Mouse (Mus musculus): Measurements from ENCODE around the gene Gdpd3. TPM values are rescaled to one million over a fixed set of nuclear protein-coding genes. Genes with fewer than 3 reads are reported as not detected.

Gene Gdpd3
- total RNA-seq, 4 experiments from 2014 or later: 1.4 to 3.3 (median 2.3) TPM

- DNase-seq (ENCODE audit: low spot score in 2 of 2): no peak
Observed at GRCm38 (mm10) chr7:126803181-126803580, 37.0 kb downstream of the Gdpd3 start.

DNA sequence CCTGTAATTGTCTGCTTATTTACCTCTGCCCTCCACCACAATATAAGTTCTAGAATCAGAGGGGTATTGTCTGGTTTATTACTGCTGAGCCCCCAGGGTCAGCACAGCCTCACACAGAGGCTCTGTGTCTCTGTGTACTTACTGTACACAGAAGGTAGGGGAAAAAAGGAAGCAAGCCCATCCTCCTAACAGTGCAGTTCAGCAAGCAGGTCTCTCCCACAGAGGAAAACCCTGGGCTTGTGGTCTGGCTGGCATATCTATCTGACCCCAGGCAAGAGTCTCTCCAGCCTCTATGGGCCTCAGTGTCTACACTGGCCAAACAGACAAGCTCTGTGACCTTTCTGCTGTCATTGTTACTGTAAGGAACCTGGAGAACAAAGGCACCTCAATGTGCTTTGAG is 37.6 kb downstream of the Gdpd3 start:
- DNase-seq (ENCODE audit: low spot score in 2 of 2): no peak

- DNase-seq (ENCODE audit: low spot score in 2 of 2): no peak
Observed at GRCm38 (mm10) chr7:126806956-126807355, 40.8 kb downstream of the Gdpd3 start.

- DNase-seq (ENCODE audit: low spot score in 2 of 2): no peak
Observed at GRCm38 (mm10) chr7:126807405-126807804, 41.3 kb downstream of the Gdpd3 start.

DNA sequence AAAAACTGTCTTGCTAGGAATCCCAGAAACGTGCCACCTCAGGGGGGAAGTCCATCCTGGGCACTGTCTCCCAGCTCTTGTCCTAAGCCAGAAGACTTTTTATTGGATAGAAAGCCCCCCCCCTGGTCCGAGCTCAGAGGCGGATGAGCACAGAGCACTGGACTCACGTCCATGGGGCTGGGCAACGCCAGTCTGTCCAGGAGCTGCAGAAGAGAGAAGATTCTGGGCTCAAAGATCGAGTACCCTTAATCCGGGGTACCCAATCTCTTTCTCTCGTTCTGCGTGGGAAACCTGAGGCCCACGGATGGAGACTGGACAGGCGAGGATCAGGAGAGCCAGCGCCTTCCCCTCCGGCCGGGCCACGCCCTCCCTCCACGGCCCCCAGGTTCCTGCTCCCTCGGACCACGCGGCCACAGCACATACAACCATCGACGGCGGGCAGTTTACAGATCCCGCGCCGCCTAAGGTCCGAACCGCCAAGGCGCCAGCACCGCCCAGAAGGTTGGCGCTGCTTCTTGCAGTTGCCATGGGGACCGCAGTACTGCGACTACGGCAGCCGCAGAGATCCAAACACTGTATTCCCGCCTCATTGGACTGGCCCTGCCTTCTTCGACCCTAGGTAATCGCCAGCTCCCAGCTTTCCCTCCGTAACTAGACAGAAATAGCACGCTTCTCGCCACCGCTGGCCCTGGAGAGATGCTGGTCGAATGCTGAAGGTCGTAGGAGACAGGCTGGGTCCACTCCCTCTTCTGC is 42.7 kb downstream of the Gdpd3 start:
- peak; percentile 84 to 85 for DNase-seq (ENCODE audit: low spot score in 2 of 2)

GRCm38 (mm10) chr7:126809723-126810369 is 43.7 kb downstream of the Gdpd3 start:
- no peak for DNase-seq (ENCODE audit: low spot score in 2 of 2)

GRCm38 (mm10) chr7:126815726-126816222 is 49.6 kb downstream of the Gdpd3 start:
- DNase-seq (ENCODE audit: low spot score in 2 of 2): no peak

DNA sequence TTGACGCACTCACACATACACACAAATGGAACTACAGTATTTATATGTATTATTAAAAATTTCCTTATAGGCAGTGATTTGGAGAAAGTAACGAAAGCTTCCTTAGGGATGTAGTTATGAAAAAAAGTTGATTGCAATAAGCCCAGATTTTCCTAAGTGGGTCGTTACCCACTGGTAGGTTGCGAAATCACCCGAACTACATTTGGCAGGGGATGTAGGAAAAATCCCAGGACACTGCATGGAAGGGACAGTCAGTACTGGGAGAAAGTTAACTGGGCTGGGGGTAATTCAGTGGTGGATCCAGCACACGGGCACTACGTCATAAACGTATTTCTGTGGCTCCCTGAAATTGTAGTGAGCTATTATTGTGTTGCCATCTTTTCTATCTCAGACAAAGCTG is 50.4 kb downstream of the Gdpd3 start:
- DNase-seq (ENCODE audit: low spot score in 2 of 2): no peak

DNA sequence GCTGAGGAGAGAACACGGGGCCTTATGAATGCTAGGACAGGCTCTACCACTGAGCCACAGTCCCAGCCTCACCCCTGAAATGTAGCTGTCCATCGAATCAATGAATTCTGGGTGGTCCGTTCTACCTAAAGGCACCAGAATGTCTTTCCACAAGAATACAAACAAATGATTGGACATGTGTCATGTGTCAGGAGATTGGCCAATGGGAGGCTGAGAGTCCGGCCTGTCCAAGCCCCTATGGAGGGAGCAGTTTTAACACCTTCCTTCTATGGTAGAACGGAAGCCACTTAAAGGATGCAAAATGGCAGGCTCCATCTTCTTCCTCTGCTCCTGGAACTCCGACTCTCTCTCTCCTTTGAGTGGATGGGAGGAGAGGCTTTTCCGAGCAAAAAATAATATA is 51.5 kb downstream of the Gdpd3 start:
- DNase-seq (ENCODE audit: low spot score in 2 of 2): no peak

GRCm38 (mm10) chr7:126818818-126819217 is 52.7 kb downstream of the Gdpd3 start:
- DNase-seq (ENCODE audit: low spot score in 2 of 2): no peak

DNA sequence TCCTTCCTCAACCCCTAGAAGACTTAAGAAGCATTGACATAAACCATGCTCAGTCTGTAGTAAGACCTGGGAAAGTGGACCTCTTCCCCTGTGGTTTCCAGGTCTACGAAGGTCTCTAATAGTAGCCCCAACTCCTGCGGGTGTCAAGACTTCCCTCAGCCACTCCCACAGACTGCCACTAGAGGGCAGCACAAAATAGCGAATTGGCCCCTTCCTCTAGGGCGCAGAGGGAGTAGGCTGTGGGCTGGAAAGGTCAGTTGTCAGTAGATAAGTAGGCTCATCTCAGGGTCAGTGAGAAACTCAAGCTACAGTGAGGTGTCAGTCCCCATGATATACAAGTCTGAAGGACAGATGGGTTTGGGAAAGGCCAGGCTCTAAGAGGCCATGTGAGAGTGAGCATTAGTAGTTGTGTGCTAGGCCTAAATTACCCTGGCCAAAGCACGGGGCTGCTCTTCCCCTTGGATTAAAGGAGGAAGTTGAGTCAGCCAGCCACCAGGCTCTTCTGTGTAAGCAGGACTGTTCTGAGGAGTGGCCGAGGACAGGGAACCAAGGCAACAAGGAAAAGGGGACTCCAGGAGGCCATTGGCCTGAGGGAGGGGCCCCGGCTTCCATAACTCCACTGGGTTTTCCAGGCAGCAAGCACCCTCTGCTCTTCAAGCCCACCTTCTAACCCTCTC is 55.8 kb downstream of the Gdpd3 start:
- DNase-seq (ENCODE audit: low spot score in 2 of 2): peak in 1 of 2 experiments; percentile 83

GRCm38 (mm10) chr7:126822741-126823140 is 56.6 kb downstream of the Gdpd3 start:
- DNase-seq (ENCODE audit: low spot score in 2 of 2): no peak

DNA sequence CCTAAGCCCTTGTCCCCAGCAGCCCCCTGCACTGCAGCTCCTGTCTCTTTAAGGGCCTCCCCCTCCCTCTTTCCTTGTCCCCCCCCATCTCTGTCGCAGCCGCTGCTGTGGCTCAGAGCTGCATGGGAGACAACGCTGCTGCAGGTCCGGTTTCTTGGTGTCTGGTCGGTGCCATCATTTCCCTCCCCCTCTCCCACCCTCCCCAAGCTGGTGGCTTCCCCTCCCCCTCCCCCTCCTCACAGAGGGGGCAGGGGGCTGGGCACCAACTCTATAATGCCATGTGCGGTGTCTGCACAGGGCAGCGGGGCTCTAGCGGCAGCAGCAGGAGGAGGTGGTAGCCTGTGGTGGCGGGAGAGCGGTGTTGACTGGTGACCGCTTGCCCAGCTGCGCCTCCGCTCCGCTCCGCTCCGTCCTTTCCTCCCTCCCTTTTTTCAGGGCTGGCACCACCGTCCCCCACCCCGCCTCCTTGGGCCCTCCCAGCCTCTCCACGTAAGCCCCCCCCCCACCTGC is 57.1 kb downstream of the Gdpd3 start:
- DNase-seq (ENCODE audit: low spot score in 2 of 2): no peak

DNA sequence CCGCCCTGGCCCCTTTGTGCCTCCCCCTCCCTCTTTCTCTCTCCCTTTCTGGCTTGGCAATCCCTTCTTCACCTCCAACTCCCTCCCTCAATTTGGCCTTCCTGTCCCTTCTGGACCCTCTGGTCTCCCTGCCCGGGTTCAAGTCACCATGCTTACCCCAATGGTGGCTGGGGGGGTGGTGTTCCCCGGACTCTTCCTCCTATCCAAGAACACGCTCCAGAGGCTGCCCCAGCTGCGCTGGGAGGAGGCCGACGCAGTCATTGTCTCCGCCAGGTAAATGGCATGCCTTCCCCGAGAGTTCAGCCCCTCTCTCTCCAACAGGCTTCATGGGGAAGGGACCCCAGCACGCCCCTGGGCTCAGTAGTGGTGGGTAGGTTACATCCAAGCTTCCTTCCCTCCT is 57.8 kb downstream of the Gdpd3 start:
- no peak for DNase-seq (ENCODE audit: low spot score in 2 of 2)

Other genes starting within 250 kb of the Gdpd3 start
- gene Eif3c, start 199.9 kb upstream of the Gdpd3 start, total RNA-seq (2022): 100 to 1,000 TPM; 173 to 189 (median 180) TPM
- 1 to 10 TPM in 2 of 4 experiments, under 1 TPM in 2; 0.63 to 1.4 (median 1.0) TPM for gene Apobr, start 181.4 kb upstream of the Gdpd3 start, total RNA-seq (2022)
- 10 to 100 TPM; 28.5 to 49.0 (median 38.7) TPM for gene Cln3, start 180.5 kb upstream of the Gdpd3 start, total RNA-seq (2022)
- not detected for gene Il27, start 171.4 kb upstream of the Gdpd3 start, total RNA-seq (2022)
- gene Nupr1, start 135.5 kb upstream of the Gdpd3 start, total RNA-seq (2022): 10 to 100 TPM; 15.3 to 22.6 (median 17.7) TPM
- gene Sgf29, start 117.0 kb upstream of the Gdpd3 start, total RNA-seq (2022): 10 to 100 TPM; 28.4 to 39.0 (median 33.6) TPM
- gene Sult1a1, start 89.9 kb upstream of the Gdpd3 start, total RNA-seq (2022): 1 to 10 TPM; 6.3 to 9.0 (median 7.9) TPM
- 10 to 100 TPM; 82.1 to 97.0 (median 90.2) TPM for gene Bola2, start 70.9 kb upstream of the Gdpd3 start, total RNA-seq (2022)
- 10 to 100 TPM; 17.1 to 23.0 (median 19.6) TPM for gene Slx1b, start 70.5 kb upstream of the Gdpd3 start, total RNA-seq (2022)
- gene Coro1a, start 58.5 kb upstream of the Gdpd3 start, total RNA-seq (2022): 100 to 1,000 TPM; 132 to 162 (median 149) TPM
- 100 to 1,000 TPM; 183 to 207 (median 190) TPM for gene Mapk3, start 6.7 kb upstream of the Gdpd3 start, total RNA-seq (2022)
- gene Ypel3, start 10.6 kb downstream of the Gdpd3 start, total RNA-seq (2022): 100 to 1,000 TPM; 256 to 289 (median 278) TPM
- under 1 TPM; 0.63 to 1.00 (median 0.84) TPM for gene Tbx6, start 15.1 kb downstream of the Gdpd3 start, total RNA-seq (2022)
- gene Ppp4c, start 26.2 kb downstream of the Gdpd3 start, total RNA-seq (2022): 10 to 100 TPM; 48.2 to 56.0 (median 51.2) TPM
- gene Fam57b, start 31.3 kb downstream of the Gdpd3 start, total RNA-seq (2022): 10 to 100 TPM; 58.1 to 63.4 (median 59.6) TPM
- gene 4930451I11Rik, start 65.3 kb downstream of the Gdpd3 start, total RNA-seq (2022): 1 to 10 TPM in 1 of 4 experiments, not detected in 3; 2.3 TPM
- gene Doc2a, start 81.1 kb downstream of the Gdpd3 start, total RNA-seq (2022): 10 to 100 TPM; 45.6 to 57.5 (median 53.5) TPM
- gene Hirip3, start 95.6 kb downstream of the Gdpd3 start, total RNA-seq (2022): 10 to 100 TPM; 32.6 to 47.7 (median 40.7) TPM
- gene Ino80e, start 96.0 kb downstream of the Gdpd3 start, total RNA-seq (2022): 10 to 100 TPM; 48.0 to 61.8 (median 51.8) TPM
- 100 to 1,000 TPM; 146 to 153 (median 152) TPM for gene Taok2, start 118.4 kb downstream of the Gdpd3 start, total RNA-seq (2022)
- gene Tmem219, start 156.6 kb downstream of the Gdpd3 start, total RNA-seq (2022): 10 to 100 TPM; 20.8 to 25.4 (median 22.8) TPM
- gene Kctd13, start 162.5 kb downstream of the Gdpd3 start, total RNA-seq (2022): 100 to 1,000 TPM; 153 to 158 (median 156) TPM
- gene Asphd1, start 183.2 kb downstream of the Gdpd3 start, total RNA-seq (2022): 10 to 100 TPM; 44.4 to 53.4 (median 50.5) TPM
- gene Sez6l2, start 184.2 kb downstream of the Gdpd3 start, total RNA-seq (2022): 100 to 1,000 TPM; 419 to 434 (median 424) TPM
- 100 to 1,000 TPM; 175 to 183 (median 179) TPM for gene Cdipt, start 209.6 kb downstream of the Gdpd3 start, total RNA-seq (2022)
- under 1 TPM in 1 of 4 experiments, not detected in 3; 0.61 TPM for gene Cdiptos, start 209.8 kb downstream of the Gdpd3 start, total RNA-seq (2022)
- 10 to 100 TPM; 10.9 to 12.6 (median 12.0) TPM for gene Mvp, start 248.3 kb downstream of the Gdpd3 start, total RNA-seq (2022)